Mouse (Mus musculus): ENCODE measurements at regions not wholly inside any gene's neighbourhood (a gene's known extent, or its start where the extent isn't known, plus 50 kb on each side); places are given as distances from the start of the nearest gene placed in this dataset.

- TF ChIP-seq CTCF (IDR thresholded peaks at IDR 0.05; ENCODE audit: borderline replicate concordance, insufficient read depth, low read depth, low read length): no peak
- TF ChIP-seq POLR2A (IDR thresholded peaks at IDR 0.05; ENCODE audit: borderline replicate concordance, insufficient read depth, low read length): no peak
These were observed 357.1 kb upstream of the 3110018I06Rik start for GRCm38 (mm10) chr12:107131351-107131750.

All from cerebellum, adult 2 months (tissue).